Mouse (Mus musculus) heart, adult 2 months (tissue): ENCODE measurements around the gene Ccdc162.

Experiments
- CTCF ChIP-seq: fragments of 200-600 bp; IDR thresholded peaks from 2 replicates; pipeline ENCODE4 v1.8.1; 2022; ENCODE audit warnings: antibody characterized with exemption, mild to moderate bottlenecking, moderate library complexity
- EP300 ChIP-seq: fragments of 200-500 bp; IDR thresholded peaks from 2 replicates; pipeline ENCODE4 v1.6.1; 2011; ENCODE audit warnings: low read depth, low read length, control low read depth; ENCODE audit not compliant: insufficient read depth
- POLR2A ChIP-seq: fragments of 200-500 bp; IDR thresholded peaks from 2 replicates; pipeline ENCODE4 v1.6.1; 2011; ENCODE audit warnings: mild to moderate bottlenecking, low read depth, low read length, control low read depth; ENCODE audit not compliant: insufficient read depth

DNA sequence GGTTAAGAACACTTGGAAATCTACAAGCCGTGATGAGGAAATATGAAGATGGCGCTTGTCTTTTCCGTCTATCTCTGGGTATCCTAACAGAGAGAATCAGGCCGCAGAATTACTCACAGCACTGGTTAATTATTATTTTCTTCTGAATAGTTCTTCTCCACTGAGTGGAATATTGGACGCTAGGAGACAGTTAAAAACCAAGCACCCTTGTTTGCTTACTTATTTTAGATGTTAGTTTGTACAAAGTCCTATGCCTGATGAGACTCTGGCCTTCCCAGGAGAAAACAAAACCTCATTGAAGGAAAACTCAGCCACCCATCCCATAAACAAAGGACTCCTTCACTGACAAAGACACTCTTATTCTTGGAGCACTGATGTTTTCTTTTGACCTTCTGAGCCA lies 104.5 kb downstream of the Ccdc162 start:
- TF ChIP-seq EP300, result no peak
- no peak for TF ChIP-seq POLR2A
- TF ChIP-seq CTCF, result no peak
